Mouse (Mus musculus): ENCODE results near the gene Ppp1r3e. TPM values are rescaled to one million over a fixed set of nuclear protein-coding genes. Genes with fewer than 3 reads are reported as not detected.

Gene Ppp1r3e
- polyA plus RNA-seq, 1 experiment: 0.02 TPM

DNA sequence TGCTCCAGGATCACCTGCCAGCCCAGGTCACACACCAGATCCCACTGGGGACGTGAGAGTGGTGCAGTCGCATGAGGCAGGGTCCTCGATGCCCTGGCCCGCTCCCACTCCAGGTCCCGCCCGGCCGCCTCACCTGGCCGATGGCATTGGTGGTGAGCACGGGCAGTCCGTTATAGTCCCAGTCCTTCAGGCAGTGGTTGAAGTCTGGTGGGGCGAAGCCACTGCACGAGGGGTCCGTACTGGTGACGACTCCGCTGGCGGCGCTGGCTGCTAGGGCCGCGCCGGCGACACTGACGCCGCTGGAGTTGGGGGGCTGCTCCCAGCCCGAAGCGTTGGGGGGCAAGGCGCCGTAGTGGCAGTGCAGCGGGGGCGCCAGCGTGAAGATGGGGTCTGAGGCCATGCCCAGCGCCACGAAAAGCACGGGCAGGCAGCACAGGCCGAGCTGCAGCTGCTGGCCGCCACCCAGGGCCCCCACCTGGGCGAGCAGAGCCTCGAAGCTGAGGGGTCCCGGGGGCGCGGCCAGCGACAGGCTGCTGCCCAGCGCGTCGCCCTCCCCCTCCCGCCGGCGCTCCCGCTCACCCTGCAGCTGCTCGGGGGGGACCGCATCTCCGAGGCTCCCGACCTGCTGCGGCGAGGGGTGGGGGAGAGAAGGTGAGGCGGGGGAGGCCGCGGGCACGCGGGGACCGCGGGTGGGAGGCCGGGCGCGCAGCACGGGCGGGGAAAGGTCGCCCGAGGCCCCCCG, 34.9 kb upstream of the Ppp1r3e start:
- H3K27me3 ChIP-seq (ENCODE audit: control insufficient read depth): peaks cover 47% of the 10 kb centered on the region
- peaks cover 4% of the 10 kb centered on the region; the same call in 1 of the 2 replicates for H3K9me3 ChIP-seq (ENCODE audit: control insufficient read depth, low read length)
- TF ChIP-seq GATA1 (IDR thresholded peaks at IDR 0.05; ENCODE audit: low read length) (no peak), TAL1 (IDR thresholded peaks at IDR 0.05; ENCODE audit: low read length) (no peak)
- H3K4me1 ChIP-seq (ENCODE audit: control insufficient read depth): no peaks in the 10 kb centered on the region
- H3K36me3 ChIP-seq (ENCODE audit: control insufficient read depth): no peaks in the 10 kb centered on the region
- peak overlapping the region; percentile 50 for H3K4me3 ChIP-seq (replicated peaks)

DNA sequence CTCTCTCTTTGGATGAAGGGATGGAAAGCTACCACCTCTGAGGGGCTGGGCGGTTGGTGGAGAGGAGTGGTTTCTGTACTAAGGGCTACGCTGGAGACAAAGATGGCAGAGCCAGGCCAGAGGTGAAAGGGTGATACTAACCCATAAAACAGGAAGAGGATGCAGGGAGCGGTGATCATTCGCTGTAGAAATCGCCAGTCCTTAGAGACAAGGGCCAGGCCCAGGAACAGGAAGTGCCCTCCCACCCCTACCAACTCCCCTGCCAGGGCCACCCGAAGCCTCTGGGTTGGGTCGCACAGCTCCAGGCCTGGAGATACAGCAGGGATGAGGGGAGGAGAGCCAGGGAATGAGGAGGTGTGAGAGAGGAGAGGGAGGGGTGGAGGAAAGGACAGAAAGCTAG, 31.3 kb upstream of the Ppp1r3e start:
- H3K4me1 ChIP-seq (ENCODE audit: control insufficient read depth): no peaks in the 10 kb centered on the region
- H3K9me3 ChIP-seq (ENCODE audit: control insufficient read depth, low read length): peaks cover 4% of the 10 kb centered on the region; the same call in 1 of the 2 replicates
- H3K27me3 ChIP-seq (ENCODE audit: control insufficient read depth): peaks cover 36% of the 10 kb centered on the region

GRCm38 (mm10) chr14:54903641-54904040, 26.3 kb upstream of the Ppp1r3e start:
- Histone ChIP-seq H3K4me1 (ENCODE audit: control insufficient read depth) (no peaks in the 10 kb centered on the region), H3K9me3 (ENCODE audit: control insufficient read depth, low read length) (no peaks in the 10 kb centered on the region), H3K4me3 (replicated peaks) (no peak overlapping the region), H3K36me3 (ENCODE audit: control insufficient read depth) (peaks cover 9% of the 10 kb centered on the region), H3K27me3 (ENCODE audit: control insufficient read depth) (no peaks in the 10 kb centered on the region)
- TF ChIP-seq GATA1 (IDR thresholded peaks at IDR 0.05; ENCODE audit: low read length) (no peak), TAL1 (IDR thresholded peaks at IDR 0.05; ENCODE audit: low read length) (no peak)

More for the DNA sequence above, 31.3 kb upstream of the Ppp1r3e start:
- Histone ChIP-seq H3K4me3 (replicated peaks) (no peak overlapping the region), H3K36me3 (ENCODE audit: control insufficient read depth) (no peaks in the 10 kb centered on the region)
- TF ChIP-seq GATA1 (IDR thresholded peaks at IDR 0.05; ENCODE audit: low read length): no peak
- TF ChIP-seq TAL1 (IDR thresholded peaks at IDR 0.05; ENCODE audit: low read length): no peak

- Histone ChIP-seq H3K4me3 (replicated peaks) (no peak overlapping the region), H3K27me3 (ENCODE audit: control insufficient read depth) (no peaks in the 10 kb centered on the region), H3K4me1 (ENCODE audit: control insufficient read depth) (peaks cover 9% of the 10 kb centered on the region), H3K9me3 (ENCODE audit: control insufficient read depth, low read length) (no peaks in the 10 kb centered on the region), H3K36me3 (ENCODE audit: control insufficient read depth) (peaks cover 42% of the 10 kb centered on the region)
- no peak for TF ChIP-seq TAL1 (IDR thresholded peaks at IDR 0.05; ENCODE audit: low read length)
- no peak for TF ChIP-seq GATA1 (IDR thresholded peaks at IDR 0.05; ENCODE audit: low read length)
Observed at GRCm38 (mm10) chr14:54900383-54900782, 23.0 kb upstream of the Ppp1r3e start.

GRCm38 (mm10) chr14:54897445-54897844, 20.1 kb upstream of the Ppp1r3e start:
- TF ChIP-seq GATA1 (IDR thresholded peaks at IDR 0.05; ENCODE audit: low read length) (no peak), TAL1 (IDR thresholded peaks at IDR 0.05; ENCODE audit: low read length) (no peak)
- Histone ChIP-seq H3K4me1 (ENCODE audit: control insufficient read depth) (peaks cover 29% of the 10 kb centered on the region), H3K27me3 (ENCODE audit: control insufficient read depth) (no peaks in the 10 kb centered on the region), H3K4me3 (replicated peaks) (no peak overlapping the region), H3K36me3 (ENCODE audit: control insufficient read depth) (peaks cover 49% of the 10 kb centered on the region), H3K9me3 (ENCODE audit: control insufficient read depth, low read length) (no peaks in the 10 kb centered on the region)

DNA sequence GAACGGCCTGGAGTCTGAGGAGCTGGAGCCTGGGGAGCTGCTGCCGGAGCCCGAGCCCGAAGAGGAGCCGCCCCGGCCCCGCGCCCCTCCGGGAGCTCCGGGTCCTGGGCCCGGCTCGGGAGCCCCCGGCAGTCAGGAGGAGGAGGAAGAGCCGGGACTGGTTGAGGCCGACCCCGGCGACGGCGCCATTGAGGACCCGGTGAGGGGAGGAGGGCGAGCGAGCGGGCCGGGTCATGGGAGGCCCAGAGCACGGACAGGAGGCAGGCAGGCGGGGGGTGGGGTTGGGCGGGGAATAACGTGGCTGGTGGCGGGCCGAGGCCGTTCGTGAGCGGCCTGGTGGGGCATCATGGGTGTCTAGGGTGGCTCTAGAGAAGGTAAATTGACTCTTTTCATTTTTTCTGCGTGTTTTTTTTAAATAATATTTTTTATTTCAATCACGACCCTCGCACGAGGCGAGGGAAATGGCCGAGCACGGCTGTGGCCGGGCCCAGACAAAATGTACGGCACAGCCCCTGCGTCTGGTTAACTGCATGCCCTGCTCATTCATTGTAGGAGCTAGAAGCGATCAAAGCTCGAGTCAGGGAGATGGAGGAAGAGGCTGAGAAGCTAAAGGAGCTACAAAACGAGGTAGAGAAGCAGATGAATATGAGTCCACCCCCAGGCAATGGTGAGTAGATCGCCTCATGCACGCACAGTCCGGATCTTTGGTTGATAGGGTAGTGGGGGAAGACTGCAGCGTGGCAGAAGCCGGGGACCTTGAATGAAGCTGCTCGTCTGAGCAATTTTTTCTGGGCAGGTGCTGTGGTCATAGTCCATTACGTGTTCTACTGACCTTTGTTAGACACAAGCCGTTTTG, 17.2 kb upstream of the Ppp1r3e start:
- H3K27me3 ChIP-seq (ENCODE audit: control insufficient read depth): no peaks in the 10 kb centered on the region
- peaks cover 33% of the 10 kb centered on the region for H3K4me1 ChIP-seq (ENCODE audit: control insufficient read depth)
- TF ChIP-seq TAL1 (IDR thresholded peaks at IDR 0.05; ENCODE audit: low read length): no peak
- no peak for TF ChIP-seq GATA1 (IDR thresholded peaks at IDR 0.05; ENCODE audit: low read length)
- peaks cover 48% of the 10 kb centered on the region for H3K36me3 ChIP-seq (ENCODE audit: control insufficient read depth)
- H3K9me3 ChIP-seq (ENCODE audit: control insufficient read depth, low read length): no peaks in the 10 kb centered on the region
- H3K4me3 ChIP-seq (replicated peaks): peak overlapping the region; percentile 90

- Histone ChIP-seq H3K9me3 (ENCODE audit: control insufficient read depth, low read length) (no peaks in the 10 kb centered on the region), H3K4me3 (replicated peaks) (peak overlapping the region; percentile 90), H3K36me3 (ENCODE audit: control insufficient read depth) (peaks cover 41% of the 10 kb centered on the region), H3K27me3 (ENCODE audit: control insufficient read depth) (no peaks in the 10 kb centered on the region), H3K4me1 (ENCODE audit: control insufficient read depth) (peaks cover 33% of the 10 kb centered on the region)
- TF ChIP-seq GATA1 (IDR thresholded peaks at IDR 0.05; ENCODE audit: low read length) (no peak), TAL1 (IDR thresholded peaks at IDR 0.05; ENCODE audit: low read length) (no peak)
Observed at GRCm38 (mm10) chr14:54893651-54894181, 16.4 kb upstream of the Ppp1r3e start.

DNA sequence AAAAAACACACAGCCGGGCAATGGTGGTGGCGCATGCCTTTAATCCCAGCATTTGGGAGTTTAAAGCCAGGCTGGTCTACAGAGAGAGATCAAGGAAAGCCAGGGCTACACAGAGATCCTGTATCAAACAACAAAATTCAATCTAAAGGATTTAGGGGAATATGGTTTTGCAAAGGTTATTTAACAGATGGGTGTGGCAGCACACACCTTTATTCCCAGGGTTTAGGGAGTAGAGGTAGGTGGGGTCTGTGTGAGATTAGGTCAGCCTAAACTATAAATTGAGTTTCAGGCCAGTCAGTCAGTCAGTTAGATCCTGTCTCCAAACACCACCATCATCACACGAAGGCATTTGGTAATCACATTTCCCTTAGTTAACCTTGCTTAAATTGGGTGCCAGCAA, 14.8 kb upstream of the Ppp1r3e start, which contains the start of gene Pabpn1:
TSS of gene Pabpn1 (plus strand) at position 301 of the 400 bp plus-strand sequence.
- Histone ChIP-seq H3K4me1 (ENCODE audit: control insufficient read depth) (peaks cover 32% of the 10 kb centered on the region), H3K9me3 (ENCODE audit: control insufficient read depth, low read length) (no peaks in the 10 kb centered on the region), H3K27me3 (ENCODE audit: control insufficient read depth) (no peaks in the 10 kb centered on the region), H3K36me3 (ENCODE audit: control insufficient read depth) (peaks cover 27% of the 10 kb centered on the region), H3K4me3 (replicated peaks) (peak within 1 kb of the TSS; percentile 90)
- no peak for TF ChIP-seq GATA1 (IDR thresholded peaks at IDR 0.05; ENCODE audit: low read length)
- TF ChIP-seq TAL1 (IDR thresholded peaks at IDR 0.05; ENCODE audit: low read length): no peak

DNA sequence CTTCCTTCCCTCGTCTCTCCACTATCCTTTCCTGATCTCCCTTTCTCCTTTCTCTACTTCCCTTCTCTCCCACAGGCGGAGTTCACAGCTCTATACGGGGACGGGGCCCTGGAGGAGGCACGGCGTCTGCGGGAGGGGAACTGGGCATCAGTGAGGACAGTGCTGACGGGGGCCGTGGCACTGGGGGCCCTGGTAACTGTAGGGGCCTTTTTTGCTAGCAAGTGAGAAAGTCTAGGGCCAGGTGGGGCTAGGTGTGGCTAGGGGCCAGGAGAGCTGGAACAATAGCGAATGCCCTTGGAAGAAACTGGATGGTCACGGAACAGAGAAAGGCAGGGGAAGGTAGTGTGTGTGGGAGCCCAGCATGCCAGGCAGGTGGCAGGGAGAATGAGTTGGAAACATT, 8.0 kb upstream of the Ppp1r3e start:
- peaks cover 20% of the 10 kb centered on the region for H3K4me1 ChIP-seq (ENCODE audit: control insufficient read depth)

More for the DNA sequence above, 8.0 kb upstream of the Ppp1r3e start:
- H3K9me3 ChIP-seq (ENCODE audit: control insufficient read depth, low read length): peaks cover 5% of the 10 kb centered on the region
- no peaks in the 10 kb centered on the region for H3K27me3 ChIP-seq (ENCODE audit: control insufficient read depth)
- TF ChIP-seq TAL1 (IDR thresholded peaks at IDR 0.05; ENCODE audit: low read length) (no peak), GATA1 (IDR thresholded peaks at IDR 0.05; ENCODE audit: low read length) (no peak)
- peaks cover 4% of the 10 kb centered on the region; the same call in 1 of the 2 replicates for H3K36me3 ChIP-seq (ENCODE audit: control insufficient read depth)
- H3K4me3 ChIP-seq (replicated peaks): no peak overlapping the region
